Mouse (Mus musculus) erythroblast, embryonic 14.5 days (primary cell): ENCODE measurements around the gene Neurl2.

Source experiments
- GATA1 ChIP-seq: IDR thresholded peaks from 2 replicates; pipeline ENCODE4 v1.6.1; 2012; ENCODE audit warnings: low read length, inconsistent platforms, mixed read lengths
- TAL1 ChIP-seq: IDR thresholded peaks from 3 replicates; pipeline ENCODE4 v1.6.1; 2012; ENCODE audit warnings: low read length, inconsistent platforms, mixed read lengths

- TF ChIP-seq GATA1 = no peak
- TF ChIP-seq TAL1 = no peak
Measured at GRCm38 (mm10) chr2:164856309-164857100, 23.2 kb upstream of the Neurl2 start.
